Comparison of ENCODE assay signal across 20 mouse cellular contexts in the genomic region with DNA sequence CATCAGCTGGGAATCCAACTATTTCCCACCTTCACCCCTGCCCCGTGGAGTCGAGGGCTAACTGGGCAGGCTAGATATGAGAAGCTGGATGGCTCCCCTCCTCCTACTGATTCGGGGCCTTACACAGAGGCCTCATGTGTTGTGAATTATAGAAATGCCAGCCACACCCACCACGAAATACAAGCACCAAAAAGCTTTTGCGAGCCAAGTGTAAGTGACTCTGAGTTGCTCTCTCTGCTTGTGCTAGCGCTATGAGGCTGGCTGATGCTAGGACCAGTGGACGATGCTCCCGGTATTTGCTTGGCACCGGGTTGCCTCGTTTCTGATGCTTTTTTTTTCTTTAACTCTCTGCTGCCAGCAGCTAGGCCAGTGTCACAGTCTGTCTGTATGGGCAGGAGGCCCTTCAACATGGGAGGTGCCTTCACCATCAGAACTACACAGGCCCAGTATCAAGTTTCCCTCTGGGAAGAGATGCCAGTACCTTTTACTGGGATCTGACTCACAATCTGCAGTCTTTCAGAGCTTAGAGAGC.
DNase-seq lines count a peak whose midpoint lies in the region; TF ChIP-seq lines count a peak whose summit lies in the region.
"Had no signal": no experiment of that assay in that cellular context is flagged by ENCODE, and none has a peak within 500 bp of the region (broad histone marks: within the 10 kb centered on the region; RNA-seq: fewer than 3 reads in every experiment).

No protein-coding gene starts in this region.

- no peak for TF ChIP-seq CTCF in thymus, adult 2 months (IDR thresholded peaks at IDR 0.05; ENCODE audit: borderline replicate concordance, control insufficient read depth, extremely low read depth, insufficient read depth, low read length, poor library complexity)

- intact Hi-C loops in left cerebral cortex, postnatal 4 days (cut with DNase I): no loop called here

- H3K36me3 ChIP-seq in thymus, adult 2 months (ENCODE audit: control insufficient read depth, insufficient read depth, low read length): no peaks in the 10 kb centered on the region
- H3K36me3 ChIP-seq in embryonic facial prominence, embryonic 10.5 days (replicated peaks): no peaks in the 10 kb centered on the region
- H3K36me3 ChIP-seq: heart, embryonic 10.5 days; hindbrain, embryonic 15.5 days; limb, embryonic 12.5 days; liver, embryonic 15.5 days had no signal

- peak overlapping the region; percentile 88 for H3K27ac ChIP-seq in thymus, adult 2 months (ENCODE audit: control insufficient read depth, insufficient read depth, low read length)
- 0 out of 2 replicates have a peak overlapping the region, but pooled peaks have one; percentile 4 for H3K27ac ChIP-seq in embryonic facial prominence, embryonic 10.5 days (replicated peaks)
- H3K27ac ChIP-seq: heart, embryonic 10.5 days; hindbrain, embryonic 15.5 days; layer of hippocampus, adult 2 months; limb, embryonic 12.5 days; liver, embryonic 15.5 days had no signal

- H3K4me1 ChIP-seq in thymus, adult 2 months (replicated peaks; ENCODE audit: control insufficient read depth, insufficient read depth, low read length): peaks cover 64% of the 10 kb centered on the region
- H3K4me1 ChIP-seq in embryonic facial prominence, embryonic 10.5 days: peaks cover 50% of the 10 kb centered on the region
- H3K4me1 ChIP-seq: liver, embryonic 15.5 days had no signal

- H3K27me3 ChIP-seq in thymus, adult 2 months (ENCODE audit: control insufficient read depth, insufficient read depth, low read length): no peaks in the 10 kb centered on the region; the same call in 1 of the 2 replicates
- peaks cover 14% of the 10 kb centered on the region; the same call in 1 of the 2 replicates for H3K27me3 ChIP-seq in embryonic facial prominence, embryonic 10.5 days (replicated peaks; ENCODE audit: low read depth, poor library complexity, severe bottlenecking)
- H3K27me3 ChIP-seq: hindbrain, embryonic 15.5 days; limb, embryonic 12.5 days; liver, embryonic 15.5 days; Patski had no signal

- 0 out of 2 replicates have a peak, but pooled peaks have one; percentile 27 for TF ChIP-seq POLR2A in thymus, adult 2 months (IDR thresholded peaks at IDR 0.05; ENCODE audit: control insufficient read depth, extremely low read depth, insufficient read depth, low read length, poor library complexity)

- no peaks in the 10 kb centered on the region for H3K9me3 ChIP-seq in embryonic facial prominence, embryonic 10.5 days
- H3K9me3 ChIP-seq: heart, embryonic 10.5 days; hindbrain, embryonic 15.5 days; limb, embryonic 12.5 days; liver, embryonic 15.5 days had no signal

- WGBS in thymus, adult 2 months: 74% methylated on average over 10 of the region's 10 CpGs
- WGBS in embryonic facial prominence, embryonic 10.5 days: 69% methylated on average over 10 of the region's 10 CpGs

- no peak overlapping the region for H3K4me3 ChIP-seq in thymus, adult 2 months (ENCODE audit: control insufficient read depth, insufficient read depth, low read length)
- no peak overlapping the region for H3K4me3 ChIP-seq in embryonic facial prominence, embryonic 10.5 days
- H3K4me3 ChIP-seq: heart, embryonic 10.5 days; hindbrain, embryonic 15.5 days; layer of hippocampus, adult 2 months; limb, embryonic 12.5 days; liver, embryonic 15.5 days had no signal

- no peak for DNase-seq in thymus, adult 2 months
- no peak for DNase-seq in thymus, adult 18-20 months
- DNase-seq in embryonic facial prominence, embryonic 10.5 days (ENCODE audit: low spot score): no peak
- DNase-seq in induced T-regulatory cell, adult 2 months (ENCODE audit: low read depth): peak; percentile 40
- no peak for DNase-seq in lung, postnatal 14 days
- DNase-seq in right cerebral cortex, postnatal 4 days: no peak
- DNase-seq in left cerebral cortex, postnatal 4 days: no peak
- DNase-seq: cerebellum, adult 8-10 months; forebrain, postnatal 0 days; gastrocnemius, postnatal 25 days; heart, postnatal 10 days; kidney, adult 11 months; kidney, postnatal 10 days; lung, postnatal 10 days had no signal
